Mouse (Mus musculus) adrenal gland, postnatal 4 days (tissue): ENCODE measurements around the gene Xndc1. TPM values are rescaled to one million over a fixed set of nuclear protein-coding genes. Genes with fewer than 3 reads are reported as not detected.

Experiments used
- total RNA-seq, 2 experiments: library from RNA; stranded (reverse); gene quantifications; 2 replicates each; pipeline ENCODE4 v1.2.3; 2021

Gene Xndc1
- total RNA-seq, 2 experiments from 2014 or later = 24.0 to 24.4 TPM

Other genes starting within 250 kb of the Xndc1 start
- gene Phox2a, start 247.2 kb upstream of the Xndc1 start, total RNA-seq = 10 to 100 TPM; 56.2 to 66.9 TPM
- 100 to 1,000 TPM in 1 of 2 experiments, 10 to 100 TPM in 1; 89.5 to 100 TPM for gene Inppl1, start 227.3 kb upstream of the Xndc1 start, total RNA-seq
- 1 to 10 TPM; 2.8 to 3.0 TPM for gene Folr2, start 208.3 kb upstream of the Xndc1 start, total RNA-seq
- 10 to 100 TPM; 34.3 to 35.5 TPM for gene Anapc15, start 201.8 kb upstream of the Xndc1 start, total RNA-seq
- gene Folr1, start 194.7 kb upstream of the Xndc1 start, total RNA-seq = 10 to 100 TPM in 1 of 2 experiments, 1 to 10 TPM in 1; 1.9 to 29.1 TPM
- 100 to 1,000 TPM; 101 to 116 TPM for gene Lamtor1, start 159.6 kb upstream of the Xndc1 start, total RNA-seq
- not detected for gene Tomt, start 159.2 kb upstream of the Xndc1 start, total RNA-seq
- 1 to 10 TPM; 6.1 to 8.3 TPM for gene Lrrc51, start 131.6 kb upstream of the Xndc1 start, total RNA-seq
- 100 to 1,000 TPM; 179 to 203 TPM for gene Numa1, start 131.4 kb upstream of the Xndc1 start, total RNA-seq
- gene Il18bp, start 46.8 kb upstream of the Xndc1 start, total RNA-seq = 10 to 100 TPM; 11.5 to 11.6 TPM
- 10 to 100 TPM; 31.9 to 33.3 TPM for gene Rnf121, start within 50 bp of the Xndc1 start, total RNA-seq
- gene Xntrpc, start 202 bp downstream of the Xndc1 start, total RNA-seq = 1 to 10 TPM; 2.1 to 2.4 TPM
- gene Trpc2, start 17.6 kb downstream of the Xndc1 start, total RNA-seq = under 1 TPM; 0.17 to 0.28 TPM
- 1 to 10 TPM; 2.0 to 7.7 TPM for gene Art1, start 36.2 kb downstream of the Xndc1 start, total RNA-seq
- under 1 TPM; 0.45 to 0.93 TPM for gene Art5, start 44.0 kb downstream of the Xndc1 start, total RNA-seq
- gene Chrna10, start 51.3 kb downstream of the Xndc1 start, total RNA-seq = not detected
- 10 to 100 TPM; 61.4 to 67.3 TPM for gene Nup98, start 144.7 kb downstream of the Xndc1 start, total RNA-seq
- gene Pgap2, start 144.7 kb downstream of the Xndc1 start, total RNA-seq = 100 to 1,000 TPM; 130 TPM
- 10 to 100 TPM; 57.3 to 57.5 TPM for gene Rhog, start 190.5 kb downstream of the Xndc1 start, total RNA-seq
- 10 to 100 TPM; 68.2 to 74.1 TPM for gene Stim1, start 202.3 kb downstream of the Xndc1 start, total RNA-seq